Mouse (Mus musculus) layer of hippocampus, postnatal 14 days (tissue): ENCODE measurements around the gene Fkbp1a. TPM values are rescaled to one million over a fixed set of nuclear protein-coding genes. Genes with fewer than 3 reads are reported as not detected.
A peak's percentile ranks its signal among the peaks of the same experiment; 100 is the strongest.

Source experiments
- DNase-seq, 2 experiments: peaks; one replicate each; pipeline ENCODE4 v3.0.0; 2021 to 2022; ENCODE audit warnings: low spot score in 2 of 2, mixed read lengths in 1 of 2
- total RNA-seq, 2 experiments: library from RNA; stranded (reverse); gene quantifications; 2 replicates each; pipeline ENCODE4 v1.2.3; 2021

Gene Fkbp1a
- total RNA-seq, 2 experiments from 2014 or later = 804 to 810 TPM

DNA sequence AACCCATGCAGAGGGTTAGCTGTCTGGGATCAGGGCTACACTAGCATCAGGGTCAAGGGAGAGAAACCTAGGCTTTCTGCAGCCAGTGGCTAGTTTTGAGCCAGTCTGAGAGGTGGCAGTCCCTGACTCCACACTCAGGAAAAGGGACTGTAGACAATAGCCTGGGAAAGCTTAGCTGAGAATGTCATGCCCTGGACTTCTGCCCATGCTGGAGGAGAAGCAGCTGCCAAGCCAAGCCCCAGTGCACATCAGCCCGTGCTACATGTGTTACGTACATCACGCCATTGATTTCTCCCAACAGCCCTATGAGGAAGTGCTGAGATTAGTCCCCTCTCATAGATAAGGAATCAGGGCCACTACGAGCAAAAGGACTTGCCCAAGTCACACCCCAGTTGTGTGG is 59.8 kb downstream of the Fkbp1a start:
- DNase-seq = no peak

DNA sequence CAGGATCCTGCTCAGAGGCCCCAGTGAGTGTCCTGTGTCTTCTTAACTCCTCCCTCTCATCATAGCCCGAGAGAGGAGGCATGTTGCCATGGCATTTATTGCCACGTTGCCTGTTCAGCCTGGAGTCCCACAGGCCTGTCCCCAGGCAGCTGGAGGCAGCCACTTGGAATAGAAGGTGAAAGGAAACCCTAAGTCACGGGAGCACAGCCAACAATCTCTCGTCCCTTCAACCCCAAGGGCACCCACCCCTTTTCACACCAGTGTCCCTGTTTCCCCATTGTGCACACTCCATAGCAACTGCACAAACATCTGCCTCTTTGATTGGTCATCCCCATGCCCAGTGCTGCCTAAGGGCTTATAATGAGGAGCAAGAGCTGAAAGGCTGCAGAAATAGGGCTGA is 61.3 kb downstream of the Fkbp1a start:
- DNase-seq = peak; percentile 41 to 73

DNA sequence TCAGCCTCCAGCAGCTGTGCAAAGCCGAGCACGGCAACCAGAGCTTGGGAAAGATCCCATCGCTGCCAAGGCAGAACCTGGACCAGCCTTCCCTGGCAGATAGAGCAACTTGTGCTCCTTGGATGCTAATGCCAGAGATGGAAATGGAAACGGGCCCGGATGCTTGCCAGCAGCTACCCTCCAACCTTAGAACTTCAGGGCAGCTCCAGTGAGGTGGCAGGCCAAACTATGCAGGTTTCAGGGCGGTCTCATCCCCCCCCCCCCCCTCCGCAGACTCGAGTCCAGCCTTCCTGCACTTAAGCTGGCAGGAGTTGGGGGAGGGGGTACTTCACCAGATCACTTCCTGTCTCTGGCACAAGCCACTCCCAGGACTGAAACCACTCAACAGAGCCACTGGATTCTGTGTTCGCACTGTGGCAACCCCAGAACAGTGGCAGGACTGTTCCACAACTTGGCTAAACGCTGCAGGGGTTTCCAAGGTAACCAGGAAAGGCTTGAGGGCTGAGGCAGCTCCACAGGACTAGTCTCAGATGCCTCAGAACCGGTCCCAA is 63.2 kb downstream of the Fkbp1a start:
- DNase-seq = peak; percentile 65 to 83

DNA sequence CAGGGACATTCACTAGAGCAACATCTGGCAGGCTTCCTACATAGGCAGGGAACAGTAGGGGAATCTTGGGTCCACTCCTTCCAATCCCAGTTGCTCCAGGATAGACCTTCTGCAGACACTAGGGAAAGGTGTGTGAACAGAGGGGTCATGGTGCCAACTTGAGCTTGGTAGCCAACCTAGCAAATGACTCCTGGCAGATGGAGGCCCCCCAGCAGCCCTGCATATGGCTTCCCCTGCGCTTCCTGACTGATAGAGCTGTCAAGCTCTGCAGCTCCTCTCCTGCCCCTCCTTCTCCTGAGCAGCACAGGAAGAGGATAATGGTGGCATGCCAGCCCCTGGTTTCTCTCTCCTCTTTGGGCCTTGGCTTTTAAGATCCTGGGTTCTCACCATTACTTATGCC is 66.2 kb downstream of the Fkbp1a start:
- no peak for DNase-seq

DNA sequence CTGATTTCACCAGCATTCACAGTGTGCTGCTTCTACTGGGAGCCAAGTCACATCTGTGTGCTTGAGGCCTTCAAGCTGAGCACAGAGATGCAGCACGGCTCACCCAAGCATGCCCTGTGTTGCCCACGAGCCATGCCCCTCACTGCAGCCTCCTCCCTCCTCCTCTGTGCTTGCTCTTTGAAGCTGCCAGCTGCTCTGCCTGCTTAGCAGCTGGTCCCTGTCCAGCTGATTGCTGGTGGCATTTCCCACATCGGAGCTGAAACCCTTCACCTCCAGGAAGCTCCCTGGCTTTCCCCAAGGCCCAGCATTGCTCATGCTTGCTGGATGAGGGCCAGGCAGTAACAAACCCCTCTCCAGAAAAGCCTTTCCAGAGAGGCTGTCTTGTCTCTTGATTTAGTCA is 67.7 kb downstream of the Fkbp1a start:
- no peak for DNase-seq

Other genes with a start within 250 kb of the Fkbp1a start
- not detected for gene 4921509C19Rik, start 66.3 kb upstream of the Fkbp1a start, total RNA-seq
- 100 to 1,000 TPM; 134 to 140 TPM for gene Nsfl1c, start 48.3 kb upstream of the Fkbp1a start, total RNA-seq
- 1 to 10 TPM in 1 of 2 experiments, under 1 TPM in 1; 0.81 to 1.9 TPM for gene Sdcbp2, start 30.1 kb downstream of the Fkbp1a start, total RNA-seq
- gene Snph, start 90.1 kb downstream of the Fkbp1a start, total RNA-seq = 100 to 1,000 TPM; 303 to 326 TPM
- gene Rad21l, start 126.0 kb downstream of the Fkbp1a start, total RNA-seq = 1 to 10 TPM in 1 of 2 experiments, under 1 TPM in 1; 0.69 to 1.2 TPM
- gene Tmem74b, start 159.5 kb downstream of the Fkbp1a start, total RNA-seq = 1 to 10 TPM; 4.5 to 6.3 TPM
- 10 to 100 TPM; 38.2 to 38.5 TPM for gene Psmf1, start 201.7 kb downstream of the Fkbp1a start, total RNA-seq